Mouse (Mus musculus): ENCODE results near the gene Ago4. TPM values are rescaled to one million over a fixed set of nuclear protein-coding genes. Genes with fewer than 3 reads are reported as not detected.

Ago4 gene
- polyA plus RNA-seq, 1 experiment from 2014 or later = 1.2 TPM

GRCm38 (mm10) chr4:126508110-126508899, 25.0 kb downstream of the Ago4 start:
- Histone ChIP-seq H3K4me1 (no peaks in the 10 kb centered on the region), H3K27ac (no peak overlapping the region), H3K4me3 (no peak overlapping the region), H3K27me3 (ENCODE audit: low read depth, poor library complexity, severe bottlenecking) (no peaks in the 10 kb centered on the region), H3K36me3 (no peaks in the 10 kb centered on the region), H3K9me3 (replicated peaks) (no peaks in the 10 kb centered on the region)
- DNase-seq (ENCODE audit: low spot score) = no peak
- 70% methylated on average over 14 of the region's 14 CpGs for WGBS

- no peaks in the 10 kb centered on the region for H3K4me1 ChIP-seq
- WGBS = 58% methylated on average over 8 of the region's 8 CpGs
- no peaks in the 10 kb centered on the region for H3K36me3 ChIP-seq
- H3K27me3 ChIP-seq (ENCODE audit: low read depth, poor library complexity, severe bottlenecking) = no peaks in the 10 kb centered on the region
- no peak overlapping the region for H3K27ac ChIP-seq
- no peak for DNase-seq (ENCODE audit: low spot score)
- H3K4me3 ChIP-seq = no peak overlapping the region
- no peaks in the 10 kb centered on the region for H3K9me3 ChIP-seq (replicated peaks)
Observed at GRCm38 (mm10) chr4:126502977-126503309, 30.3 kb downstream of the Ago4 start.

GRCm38 (mm10) chr4:126502141-126502976, 30.9 kb downstream of the Ago4 start:
- Histone ChIP-seq H3K4me1 (no peaks in the 10 kb centered on the region), H3K4me3 (no peak overlapping the region), H3K27ac (no peak overlapping the region), H3K36me3 (no peaks in the 10 kb centered on the region), H3K9me3 (replicated peaks) (no peaks in the 10 kb centered on the region), H3K27me3 (ENCODE audit: low read depth, poor library complexity, severe bottlenecking) (no peaks in the 10 kb centered on the region)
- WGBS = 80% methylated on average over 6 of the region's 6 CpGs
- no peak for DNase-seq (ENCODE audit: low spot score)

GRCm38 (mm10) chr4:126498601-126499000, 34.7 kb downstream of the Ago4 start:
- no peaks in the 10 kb centered on the region for H3K9me3 ChIP-seq (replicated peaks)
- no peak for DNase-seq (ENCODE audit: low spot score)
- no peak overlapping the region for H3K27ac ChIP-seq
- H3K36me3 ChIP-seq = no peaks in the 10 kb centered on the region
- H3K27me3 ChIP-seq (ENCODE audit: low read depth, poor library complexity, severe bottlenecking) = no peaks in the 10 kb centered on the region
- WGBS = 81% methylated on average over 1 of the region's 1 CpGs
- no peak overlapping the region for H3K4me3 ChIP-seq
- H3K4me1 ChIP-seq = no peaks in the 10 kb centered on the region

GRCm38 (mm10) chr4:126496963-126497362, 36.3 kb downstream of the Ago4 start:
- Histone ChIP-seq H3K4me1 (no peaks in the 10 kb centered on the region), H3K27me3 (ENCODE audit: low read depth, poor library complexity, severe bottlenecking) (no peaks in the 10 kb centered on the region), H3K9me3 (replicated peaks) (no peaks in the 10 kb centered on the region), H3K27ac (no peak overlapping the region), H3K4me3 (no peak overlapping the region), H3K36me3 (no peaks in the 10 kb centered on the region)
- WGBS = 82% methylated on average over 2 of the region's 2 CpGs
- DNase-seq (ENCODE audit: low spot score) = no peak

- no peaks in the 10 kb centered on the region for H3K4me1 ChIP-seq
- H3K27ac ChIP-seq = no peak overlapping the region
- WGBS = 83% methylated on average over 5 of the region's 5 CpGs
- H3K4me3 ChIP-seq = no peak overlapping the region
- no peaks in the 10 kb centered on the region for H3K9me3 ChIP-seq (replicated peaks)
- no peaks in the 10 kb centered on the region for H3K36me3 ChIP-seq
- no peak for DNase-seq (ENCODE audit: low spot score)
- no peaks in the 10 kb centered on the region for H3K27me3 ChIP-seq (ENCODE audit: low read depth, poor library complexity, severe bottlenecking)
Observed at GRCm38 (mm10) chr4:126495942-126496790, 37.1 kb downstream of the Ago4 start.

GRCm38 (mm10) chr4:126495453-126495852, 37.8 kb downstream of the Ago4 start:
- Histone ChIP-seq H3K4me1 (no peaks in the 10 kb centered on the region), H3K4me3 (no peak overlapping the region), H3K9me3 (replicated peaks) (no peaks in the 10 kb centered on the region), H3K36me3 (no peaks in the 10 kb centered on the region), H3K27ac (no peak overlapping the region), H3K27me3 (ENCODE audit: low read depth, poor library complexity, severe bottlenecking) (no peaks in the 10 kb centered on the region)
- WGBS = 69% methylated on average over 5 of the region's 5 CpGs
- no peak for DNase-seq (ENCODE audit: low spot score)

GRCm38 (mm10) chr4:126493416-126493815, 39.9 kb downstream of the Ago4 start:
- H3K27ac ChIP-seq = no peak overlapping the region
- no peaks in the 10 kb centered on the region for H3K27me3 ChIP-seq (ENCODE audit: low read depth, poor library complexity, severe bottlenecking)
- no peak for DNase-seq (ENCODE audit: low spot score)
- no peaks in the 10 kb centered on the region for H3K4me1 ChIP-seq
- H3K9me3 ChIP-seq (replicated peaks) = no peaks in the 10 kb centered on the region
- no peak overlapping the region for H3K4me3 ChIP-seq
- no peaks in the 10 kb centered on the region for H3K36me3 ChIP-seq
- WGBS = 85% methylated on average over 4 of the region's 4 CpGs

- H3K4me1 ChIP-seq = no peaks in the 10 kb centered on the region
- no peaks in the 10 kb centered on the region for H3K36me3 ChIP-seq
- no peak overlapping the region for H3K4me3 ChIP-seq
- DNase-seq (ENCODE audit: low spot score) = no peak
- WGBS = 74% methylated on average over 5 of the region's 5 CpGs
- no peaks in the 10 kb centered on the region for H3K9me3 ChIP-seq (replicated peaks)
- H3K27ac ChIP-seq = no peak overlapping the region
- H3K27me3 ChIP-seq (ENCODE audit: low read depth, poor library complexity, severe bottlenecking) = no peaks in the 10 kb centered on the region
Observed at GRCm38 (mm10) chr4:126491977-126492376, 41.3 kb downstream of the Ago4 start.

- Histone ChIP-seq H3K27ac (no peak overlapping the region), H3K36me3 (no peaks in the 10 kb centered on the region), H3K27me3 (ENCODE audit: low read depth, poor library complexity, severe bottlenecking) (no peaks in the 10 kb centered on the region), H3K4me1 (no peaks in the 10 kb centered on the region), H3K4me3 (no peak overlapping the region), H3K9me3 (replicated peaks) (no peaks in the 10 kb centered on the region)
- no peak for DNase-seq (ENCODE audit: low spot score)
- 82% methylated on average over 12 of the region's 12 CpGs for WGBS
Observed at GRCm38 (mm10) chr4:126490726-126491125, 42.5 kb downstream of the Ago4 start.

- Histone ChIP-seq H3K27ac (no peak overlapping the region), H3K4me3 (no peak overlapping the region), H3K4me1 (no peaks in the 10 kb centered on the region), H3K27me3 (ENCODE audit: low read depth, poor library complexity, severe bottlenecking) (no peaks in the 10 kb centered on the region), H3K9me3 (replicated peaks) (no peaks in the 10 kb centered on the region), H3K36me3 (no peaks in the 10 kb centered on the region)
- 90% methylated on average over 5 of the region's 5 CpGs for WGBS
- DNase-seq (ENCODE audit: low spot score) = no peak
Observed at GRCm38 (mm10) chr4:126489811-126490210, 43.5 kb downstream of the Ago4 start.

GRCm38 (mm10) chr4:126486217-126486616, 47.1 kb downstream of the Ago4 start:
- 84% methylated on average over 1 of the region's 1 CpGs for WGBS
- H3K27ac ChIP-seq = no peak overlapping the region
- H3K4me3 ChIP-seq = no peak overlapping the region
- H3K27me3 ChIP-seq (ENCODE audit: low read depth, poor library complexity, severe bottlenecking) = no peaks in the 10 kb centered on the region
- H3K4me1 ChIP-seq = no peaks in the 10 kb centered on the region
- H3K9me3 ChIP-seq (replicated peaks) = no peaks in the 10 kb centered on the region
- no peaks in the 10 kb centered on the region for H3K36me3 ChIP-seq
- DNase-seq (ENCODE audit: low spot score) = no peak

- DNase-seq (ENCODE audit: low spot score) = no peak
- no peak overlapping the region for H3K27ac ChIP-seq
- no peaks in the 10 kb centered on the region for H3K9me3 ChIP-seq (replicated peaks)
- 78% methylated on average over 2 of the region's 2 CpGs for WGBS
- no peaks in the 10 kb centered on the region for H3K4me1 ChIP-seq
- no peak overlapping the region for H3K4me3 ChIP-seq
- H3K27me3 ChIP-seq (ENCODE audit: low read depth, poor library complexity, severe bottlenecking) = no peaks in the 10 kb centered on the region
- no peaks in the 10 kb centered on the region for H3K36me3 ChIP-seq
Observed at GRCm38 (mm10) chr4:126485065-126485464, 48.2 kb downstream of the Ago4 start.

Measured in limb, embryonic 10.5 days (tissue).